Mouse (Mus musculus) CH12.LX (cell line): ENCODE measurements around the gene Csnk2a1. TPM values are rescaled to one million over a fixed set of nuclear protein-coding genes. Genes with fewer than 3 reads are reported as not detected.

Source experiments
- DNase-seq: peaks from one replicate; pipeline ENCODE4 v3.0.0-alpha.2; 2013; ENCODE audit errors: extremely low read depth
- H3K27ac ChIP-seq: 2 replicates; pipeline ENCODE4 v1.5.1; 2012; ENCODE audit warnings: low read depth, mild to moderate bottlenecking, control low read depth, moderate library complexity; ENCODE audit not compliant: insufficient read depth
- H3K27me3 ChIP-seq: replicated peaks from 2 replicates; pipeline ENCODE3; 2012; ENCODE audit warnings: inconsistent platforms
- H3K36me3 ChIP-seq, 2 experiments: replicated peaks in 1 of 2; 2 replicates each; pipeline versions ENCODE3 to v1.6.1; 2012; ENCODE audit warnings: inconsistent platforms in 1 of 2, low read length in 1 of 2, mild to moderate bottlenecking in 1 of 2, mixed read lengths in 1 of 2, moderate library complexity in 1 of 2; ENCODE audit not compliant: control insufficient read depth in 1 of 2, insufficient read depth in 1 of 2
- H3K4me1 ChIP-seq, 2 experiments: 2 replicates each; pipeline ENCODE4 v1.6.1; 2012; ENCODE audit warnings: inconsistent platforms in 1 of 2, moderate library complexity in 1 of 2; ENCODE audit not compliant: insufficient read depth in 2 of 2, control insufficient read depth in 1 of 2
- H3K4me2 ChIP-seq: 2 replicates; pipeline ENCODE4 v1.6.1; 2012; ENCODE audit warnings: low read depth, mild to moderate bottlenecking, control low read depth; ENCODE audit not compliant: poor library complexity, insufficient read depth, severe bottlenecking
- H3K4me3 ChIP-seq, 3 experiments: fragments of 150-350 bp in 1 of 3; sonication (generic) in 1 of 3; replicated peaks in 1 of 3; 2 replicates each; pipeline versions ENCODE3 to v1.5.1; 2011 to 2012; ENCODE audit warnings: low read depth in 2 of 3, low read length in 2 of 3, mild to moderate bottlenecking in 2 of 3, moderate library complexity in 2 of 3, control low read depth in 1 of 3, improper control_type of control experiment in 1 of 3, inconsistent platforms in 1 of 3, mixed read lengths in 1 of 3; ENCODE audit not compliant: poor library complexity in 1 of 3
- H3K79me2 ChIP-seq: replicated peaks from 2 replicates; pipeline ENCODE4 v1.6.1; 2012; ENCODE audit warnings: mild to moderate bottlenecking, moderate library complexity; ENCODE audit not compliant: control insufficient read depth, poor library complexity, insufficient read depth, severe bottlenecking; ENCODE audit errors: extremely low read depth
- H3K9ac ChIP-seq: 2 replicates; pipeline ENCODE4 v1.6.1; 2012; ENCODE audit warnings: low read depth, mild to moderate bottlenecking, control low read depth, moderate library complexity; ENCODE audit not compliant: insufficient read depth
- H3K9me3 ChIP-seq: replicated peaks from 2 replicates; pipeline ENCODE3; 2012; ENCODE audit warnings: low read length, inconsistent platforms, mixed read lengths
- BHLHE40 ChIP-seq: IDR thresholded peaks from 2 replicates; pipeline ENCODE4 v1.6.1; 2011; ENCODE audit warnings: mild to moderate bottlenecking, low read depth, low read length, improper control_type of control experiment
- CHD1 ChIP-seq: IDR thresholded peaks from 2 replicates; pipeline ENCODE4 v1.6.1; 2012; ENCODE audit warnings: low read depth, low read length, improper control_type of control experiment, inconsistent platforms
- CHD2 ChIP-seq: IDR thresholded peaks from 2 replicates; pipeline ENCODE4 v1.6.1; 2011; ENCODE audit warnings: low read length, improper control_type of control experiment
- CTCF ChIP-seq, 2 experiments: IDR thresholded peaks in 1 of 2; conservative IDR thresholded peaks in 1 of 2; 2 replicates each; pipeline ENCODE4 v1.5.1; 2011 to 2012; ENCODE audit warnings: low read depth in 2 of 2, low read length in 2 of 2, improper control_type of control experiment in 1 of 2, inconsistent platforms in 1 of 2, mild to moderate bottlenecking in 1 of 2, moderate library complexity in 1 of 2
- E2F4 ChIP-seq: IDR thresholded peaks from 2 replicates; pipeline ENCODE4 v1.6.1; 2011; ENCODE audit warnings: low read depth, low read length, improper control_type of control experiment; ENCODE audit not compliant: insufficient replicate concordance
- ELF1 ChIP-seq: IDR thresholded peaks from 2 replicates; pipeline ENCODE4 v1.6.1; 2014; ENCODE audit warnings: low read depth, mild to moderate bottlenecking, inconsistent platforms, low read length, improper control_type of control experiment
- EP300 ChIP-seq: IDR thresholded peaks from 2 replicates; pipeline ENCODE4 v1.6.1; 2011; ENCODE audit warnings: low read length, improper control_type of control experiment
- ETS1 ChIP-seq: conservative IDR thresholded peaks from 2 replicates; pipeline ENCODE4 v1.6.1; 2012; ENCODE audit warnings: low read depth, mild to moderate bottlenecking, inconsistent platforms, low read length, improper control_type of control experiment, moderate library complexity
- GABPA ChIP-seq: IDR thresholded peaks from 2 replicates; pipeline ENCODE4 v1.6.1; 2012; ENCODE audit warnings: low read depth, low read length, improper control_type of control experiment, inconsistent platforms; ENCODE audit not compliant: insufficient replicate concordance
- HCFC1 ChIP-seq: IDR thresholded peaks from 2 replicates; pipeline ENCODE4 v1.6.1; 2012; ENCODE audit warnings: low read depth, mild to moderate bottlenecking, inconsistent platforms, low read length, improper control_type of control experiment
- IRF4 ChIP-seq: IDR thresholded peaks from 2 replicates; pipeline ENCODE4 v1.6.1; 2014; ENCODE audit warnings: low read depth, mild to moderate bottlenecking, inconsistent platforms, low read length, improper control_type of control experiment
- JUN ChIP-seq: IDR thresholded peaks from 2 replicates; pipeline ENCODE4 v1.6.1; 2011; ENCODE audit warnings: low read depth, mild to moderate bottlenecking, low read length, improper control_type of control experiment, moderate library complexity; ENCODE audit not compliant: insufficient read depth
- JUND ChIP-seq: conservative IDR thresholded peaks from 2 replicates; pipeline ENCODE4 v1.6.1; 2011; ENCODE audit warnings: low read depth, low read length, improper control_type of control experiment
- KAT2A ChIP-seq: IDR thresholded peaks from 2 replicates; pipeline ENCODE4 v1.6.1; 2012; ENCODE audit warnings: low read length, improper control_type of control experiment, inconsistent platforms; ENCODE audit not compliant: insufficient replicate concordance
- MAFK ChIP-seq: IDR thresholded peaks from 2 replicates; pipeline ENCODE4 v1.6.1; 2011; ENCODE audit warnings: low read length, improper control_type of control experiment; ENCODE audit not compliant: insufficient replicate concordance
- MAX ChIP-seq: IDR thresholded peaks from 2 replicates; pipeline ENCODE4 v1.6.1; 2011; ENCODE audit warnings: low read length, improper control_type of control experiment
- MAZ ChIP-seq: IDR thresholded peaks from 2 replicates; pipeline ENCODE4 v1.6.1; 2012; ENCODE audit warnings: low read depth, mild to moderate bottlenecking, inconsistent platforms, low read length, improper control_type of control experiment, moderate library complexity
- MEF2A ChIP-seq: IDR thresholded peaks from 2 replicates; pipeline ENCODE4 v1.6.1; 2014; ENCODE audit warnings: low read depth, mild to moderate bottlenecking, inconsistent platforms, low read length, improper control_type of control experiment, borderline replicate concordance
- MXI1 ChIP-seq: IDR thresholded peaks from 2 replicates; pipeline ENCODE4 v1.6.1; 2011; ENCODE audit warnings: mild to moderate bottlenecking, low read depth, low read length, improper control_type of control experiment
- MYC ChIP-seq: IDR thresholded peaks from 2 replicates; pipeline ENCODE4 v1.6.1; 2011; ENCODE audit warnings: low read depth, mild to moderate bottlenecking, improper control_type of control experiment, low read length
- NELFE ChIP-seq: IDR thresholded peaks from 2 replicates; pipeline ENCODE4 v1.6.1; 2011; ENCODE audit warnings: low read depth, low read length, improper control_type of control experiment
- NRF1 ChIP-seq: IDR thresholded peaks from 2 replicates; pipeline ENCODE4 v1.6.1; 2014; ENCODE audit warnings: low read depth, mild to moderate bottlenecking, inconsistent platforms, low read length, improper control_type of control experiment, moderate library complexity
- PAX5 ChIP-seq: IDR thresholded peaks from 2 replicates; pipeline ENCODE4 v1.6.1; 2012; ENCODE audit warnings: low read length, inconsistent platforms, mixed read lengths
- POLR2A ChIP-seq: IDR thresholded peaks from 2 replicates; pipeline ENCODE4 v1.6.1; 2011; ENCODE audit warnings: low read depth, mild to moderate bottlenecking, improper control_type of control experiment, low read length
- POLR2AphosphoS2 ChIP-seq: IDR thresholded peaks from 2 replicates; pipeline ENCODE4 v1.6.1; 2011; ENCODE audit warnings: low read depth, low read length, improper control_type of control experiment
- RAD21 ChIP-seq: IDR thresholded peaks from 2 replicates; pipeline ENCODE4 v1.6.1; 2011; ENCODE audit warnings: low read depth, mild to moderate bottlenecking, low read length, improper control_type of control experiment, moderate library complexity
- RCOR1 ChIP-seq: conservative IDR thresholded peaks from 2 replicates; pipeline ENCODE4 v1.6.1; 2012; ENCODE audit warnings: low read depth, mild to moderate bottlenecking, inconsistent platforms, low read length, improper control_type of control experiment
- SIN3A ChIP-seq: IDR thresholded peaks from 2 replicates; pipeline ENCODE4 v1.6.1; 2012; ENCODE audit warnings: low read length, improper control_type of control experiment, inconsistent platforms
- SMC3 ChIP-seq: IDR thresholded peaks from 2 replicates; pipeline ENCODE4 v1.6.1; 2011; ENCODE audit warnings: low read depth, low read length, improper control_type of control experiment
- TBP ChIP-seq: conservative IDR thresholded peaks from 2 replicates; pipeline ENCODE4 v1.6.1; 2011; ENCODE audit warnings: low read depth, low read length, improper control_type of control experiment
- TCF12 ChIP-seq: IDR thresholded peaks from 2 replicates; pipeline ENCODE4 v1.6.1; 2014; ENCODE audit warnings: low read depth, mild to moderate bottlenecking, inconsistent platforms, low read length, improper control_type of control experiment
- UBTF ChIP-seq: IDR thresholded peaks from 2 replicates; pipeline ENCODE4 v1.6.1; 2012; ENCODE audit warnings: low read depth, mild to moderate bottlenecking, inconsistent platforms, low read length, improper control_type of control experiment, moderate library complexity
- USF1 ChIP-seq: IDR thresholded peaks from 2 replicates; pipeline ENCODE4 v1.6.1; 2014; ENCODE audit warnings: low read depth, mild to moderate bottlenecking, inconsistent platforms, low read length, improper control_type of control experiment
- USF2 ChIP-seq: conservative IDR thresholded peaks from 2 replicates; pipeline ENCODE4 v1.6.1; 2011; ENCODE audit warnings: low read depth, low read length, improper control_type of control experiment
- ZC3H11A ChIP-seq: IDR thresholded peaks from 2 replicates; pipeline ENCODE4 v1.6.1; 2012; ENCODE audit warnings: low read depth, mild to moderate bottlenecking, inconsistent platforms, low read length, improper control_type of control experiment
- ZKSCAN1 ChIP-seq: IDR thresholded peaks from 2 replicates; pipeline ENCODE4 v1.6.1; 2012; ENCODE audit warnings: low read depth, inconsistent platforms, low read length, improper control_type of control experiment, borderline replicate concordance
- ZMIZ1 ChIP-seq: IDR thresholded peaks from 2 replicates; pipeline ENCODE4 v1.6.1; 2012; ENCODE audit warnings: low read depth, mild to moderate bottlenecking, inconsistent platforms, low read length, improper control_type of control experiment
- ZNF384 ChIP-seq: IDR thresholded peaks from 2 replicates; pipeline ENCODE4 v1.6.1; 2012; ENCODE audit warnings: low read depth, low read length, improper control_type of control experiment, inconsistent platforms
- dilution Hi-C: fragments of 300-500 bp; cut with MboI; formaldehyde crosslinking; loops from 2 replicates; pipeline ENCODE4 v1.14.3; 2020; ENCODE audit warnings: low sequenced_read_pairs; ENCODE audit not compliant: extremely low pct_unique_long_range_greater_than_20kb, extremely low pct_ligation_motif_present
- in situ Hi-C: fragments of 300-500 bp; cut with MboI; formaldehyde crosslinking; loops from 3 replicates; pipeline ENCODE4 v1.14.3; 2019; ENCODE audit warnings: low sequenced_read_pairs, low pct_ligation_motif_present, low pct_unique_long_range_greater_than_20kb, mixed read lengths
- polyA plus RNA-seq: library from polyadenylated mRNA; unstranded; fragments of >175 nt; gene quantifications from 2 replicates; pipeline ENCODE4 v1.2.1, GENCODE M21; 2012; ENCODE audit warnings: low read depth; ENCODE audit not compliant: insufficient read length
- total RNA-seq, 2 experiments: library from RNA; depleted of rRNA; stranded (reverse); fragments of 300-350 nt in 1 of 2; fragments of >200 nt in 1 of 2; gene quantifications; 2 replicates each; pipeline ENCODE4 v1.2.3; 2012 to 2014

Gene Csnk2a1
- total and polyA plus RNA-seq, 3 experiments: 79.2 to 145 (median 100) TPM

- Histone ChIP-seq H3K4me2 (peak within 1 kb of the TSS; percentile 85), H3K27me3 (no peaks in the 10 kb centered on the region), H3K79me2 (peaks cover 19% of the 10 kb centered on the region), H3K27ac (no peak within 1 kb of the TSS), H3K4me1 (peaks cover 0 to 33% of the 10 kb centered on the region in 2 experiments; a peak in 2 of 4 replicates), H3K9me3 (no peaks in the 10 kb centered on the region), H3K4me3 (peak within 1 kb of the TSS; percentile 87 to 94 (median 93)), H3K9ac (peak within 1 kb of the TSS; percentile 95), H3K36me3 (peaks cover 3 to 25% of the 10 kb centered on the region in 2 experiments)
- in situ Hi-C loops (loop anchor here (5.0 kb wide), 1 partner anchor 33 kb away; no protein-coding TSS in a partner anchor), dilution Hi-C loops (no loop called here)
- peak; percentile 62; the same call in 1 of the 2 replicates for TF ChIP-seq MAX
- no peak for TF ChIP-seq JUND
- TF ChIP-seq POLR2AphosphoS2: peak; percentile 53; the same call in 1 of the 2 replicates
- no peak for TF ChIP-seq ZKSCAN1
- no peak for TF ChIP-seq MYC
- no peak for TF ChIP-seq ETS1
- no peak for TF ChIP-seq CHD1
- TF ChIP-seq E2F4: no peak
- no peak for TF ChIP-seq ZNF384
- no peak for TF ChIP-seq RCOR1
- TF ChIP-seq KAT2A: no peak
- TF ChIP-seq NRF1: peak; percentile 91
- peak; percentile 94 for TF ChIP-seq USF1
- no peak for TF ChIP-seq CHD2
- peak; percentile 56 for TF ChIP-seq TCF12
- no peak; the same call in 1 of the 2 replicates for TF ChIP-seq HCFC1
- TF ChIP-seq GABPA: no peak
- peak; percentile 7; the same call in 1 of the 2 replicates for TF ChIP-seq MXI1
- TF ChIP-seq RAD21: no peak
- TF ChIP-seq ZC3H11A: no peak
- TF ChIP-seq ELF1: peak; percentile 52
- TF ChIP-seq UBTF: peak; percentile 92; the same call in 1 of the 2 replicates
- 0 out of 2 replicates have a peak, but pooled peaks have one; percentile 22 for TF ChIP-seq MAZ
- TF ChIP-seq SMC3: no peak
- peak; percentile 97 for TF ChIP-seq NELFE
- no peak for TF ChIP-seq EP300
- no peak for TF ChIP-seq JUN
- no peak for TF ChIP-seq MEF2A
- peak; percentile 82 for TF ChIP-seq USF2
- peak; percentile 96 for TF ChIP-seq BHLHE40
- 0 out of 2 replicates have a peak, but pooled peaks have one; percentile 11 for TF ChIP-seq TBP
- TF ChIP-seq IRF4: no peak
- TF ChIP-seq SIN3A: peak; percentile 25; the same call in 1 of the 2 replicates
- TF ChIP-seq ZMIZ1: peak; percentile 91
- TF ChIP-seq MAFK: no peak
- TF ChIP-seq CTCF (conservative IDR thresholded peaks at IDR 0.05 in 1 of 2, IDR thresholded peaks at IDR 0.05 in 1 of 2; ENCODE audit: low read depth in 2 of 2, low read length in 2 of 2): no peak
- no peak for TF ChIP-seq PAX5
- TF ChIP-seq POLR2A: peak; percentile 97
- DNase-seq: peak; percentile 87
Measured at GRCm38 (mm10) chr2:152293727-152294475, 67.3 kb downstream of the Csnk2a1 start, which contains the start of gene Tbc1d20. Gene Tbc1d20, plus strand, starts transcription at chr2:152293828.
